Mouse (Mus musculus): ENCODE measurements around the gene Cyp2d40.
A peak's percentile ranks its signal among the peaks of the same experiment; 100 is the strongest.
"Not testable (repeated sequence)": the region's sequence is repeated elsewhere in the genome, so short reads cannot be mapped to it uniquely, and the experiment has no call there.

Gene Cyp2d40

GRCm38 (mm10) chr15:82763631-82764420, at the start of gene Cyp2d40:
Gene Cyp2d40 (minus strand): TSS chr15:82764183.
- no peak for DNase-seq (ENCODE audit: low read depth, low spot score)

- DNase-seq (ENCODE audit: low read depth, low spot score), result no peak
Measured at GRCm38 (mm10) chr15:82810556-82810955, 46.6 kb upstream of the Cyp2d40 start.

DNA sequence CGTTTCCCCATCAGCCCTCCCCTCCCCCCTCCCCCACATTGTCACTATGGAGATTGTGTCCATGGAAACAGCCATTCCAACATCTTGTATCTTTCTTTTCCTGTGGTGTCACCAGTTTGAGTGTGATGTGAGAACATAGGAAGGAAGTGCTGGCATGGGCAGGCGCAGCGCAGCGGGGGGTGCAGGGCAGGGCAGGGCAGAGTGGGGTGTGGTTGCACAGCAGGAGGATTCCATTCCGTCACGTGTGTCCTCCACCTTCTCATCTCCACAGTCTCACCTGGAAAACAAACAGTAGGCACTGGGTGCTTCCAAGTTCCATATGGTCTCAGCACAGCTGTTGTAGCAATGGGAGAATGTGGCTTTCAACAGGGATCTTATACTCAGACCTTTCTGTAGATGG, 45.5 kb upstream of the Cyp2d40 start:
- DNase-seq (ENCODE audit: low read depth, low spot score), result no peak

- no peak for DNase-seq (ENCODE audit: low read depth, low spot score)
Measured at GRCm38 (mm10) chr15:82806969-82807763, 43.2 kb upstream of the Cyp2d40 start.

GRCm38 (mm10) chr15:82804708-82805639, 41.0 kb upstream of the Cyp2d40 start:
- peak; percentile 40 for DNase-seq (ENCODE audit: low read depth, low spot score)

- DNase-seq (ENCODE audit: low read depth, low spot score), result no peak
Measured at GRCm38 (mm10) chr15:82795936-82796440, 32.0 kb upstream of the Cyp2d40 start.

DNA sequence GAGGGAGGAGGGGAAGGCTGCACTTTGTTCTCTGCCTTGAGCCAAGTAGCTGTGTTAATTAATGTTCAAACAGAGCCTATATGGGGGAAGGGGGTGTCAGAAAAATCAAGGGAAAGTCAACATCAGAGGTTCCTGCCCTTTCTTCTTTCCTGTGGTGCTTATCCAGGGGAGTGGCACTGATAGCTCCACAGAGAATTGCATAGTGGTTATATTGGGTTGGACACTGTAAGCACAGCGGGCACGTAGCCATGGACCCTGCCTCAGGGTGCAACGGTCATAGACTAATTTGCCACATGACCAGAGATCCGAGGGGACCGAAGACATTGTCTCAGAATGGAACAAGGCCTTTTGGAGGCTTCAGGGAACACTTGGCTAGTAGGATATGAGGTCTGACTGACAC, 30.3 kb upstream of the Cyp2d40 start, which contains the start of gene Cyp2d26:
TSS of gene Cyp2d26 (minus strand) at position 18 of the 400 bp plus-strand sequence.
- DNase-seq (ENCODE audit: low read depth, low spot score), result no peak

- no peak for DNase-seq (ENCODE audit: low read depth, low spot score)
Measured at GRCm38 (mm10) chr15:82793868-82794267, 29.9 kb upstream of the Cyp2d40 start.

DNA sequence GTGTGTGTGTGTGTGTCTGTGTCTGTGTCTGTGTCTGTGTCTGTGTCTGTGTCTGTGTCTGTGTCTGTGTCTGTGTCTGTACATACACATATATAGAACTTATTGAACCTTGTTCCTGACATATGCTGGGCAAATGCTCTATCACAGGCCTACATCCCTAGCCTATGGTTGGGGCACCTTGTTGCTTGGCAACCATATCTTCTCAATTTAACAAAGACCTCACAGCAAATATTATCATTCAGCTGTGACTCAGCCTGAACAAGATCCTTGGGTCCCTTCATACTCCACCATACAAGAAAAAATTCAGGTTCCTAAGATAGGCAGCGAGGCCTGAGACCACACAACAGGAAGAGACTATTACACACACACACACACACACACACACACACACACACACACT, 29.5 kb upstream of the Cyp2d40 start:
- DNase-seq (ENCODE audit: low read depth, low spot score), result no peak

GRCm38 (mm10) chr15:82792566-82792965, 28.6 kb upstream of the Cyp2d40 start:
- DNase-seq (ENCODE audit: low read depth, low spot score), result no peak

- DNase-seq (ENCODE audit: low read depth, low spot score), result no peak
Measured at GRCm38 (mm10) chr15:82784581-82784980, 20.6 kb upstream of the Cyp2d40 start.

DNA sequence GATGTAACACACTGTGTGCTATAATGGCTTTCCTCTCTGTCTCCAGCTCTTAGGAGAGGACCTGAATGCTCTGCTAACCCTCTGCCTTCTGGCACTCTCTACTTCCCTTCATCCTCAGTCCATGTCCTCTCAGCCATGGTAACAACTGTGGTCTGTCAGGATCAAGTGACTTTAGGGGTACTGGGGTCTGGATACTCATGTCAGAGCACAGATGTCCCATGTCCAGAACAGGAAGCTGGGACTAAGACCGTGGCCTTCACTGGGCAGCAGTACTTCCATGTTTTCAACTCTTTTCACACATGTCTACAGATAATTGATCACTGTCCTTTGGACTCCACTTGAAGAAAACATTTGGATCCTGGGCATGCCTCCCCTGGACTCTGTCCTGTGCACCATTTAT, 19.8 kb upstream of the Cyp2d40 start:
- DNase-seq (ENCODE audit: low read depth, low spot score), result no peak

DNA sequence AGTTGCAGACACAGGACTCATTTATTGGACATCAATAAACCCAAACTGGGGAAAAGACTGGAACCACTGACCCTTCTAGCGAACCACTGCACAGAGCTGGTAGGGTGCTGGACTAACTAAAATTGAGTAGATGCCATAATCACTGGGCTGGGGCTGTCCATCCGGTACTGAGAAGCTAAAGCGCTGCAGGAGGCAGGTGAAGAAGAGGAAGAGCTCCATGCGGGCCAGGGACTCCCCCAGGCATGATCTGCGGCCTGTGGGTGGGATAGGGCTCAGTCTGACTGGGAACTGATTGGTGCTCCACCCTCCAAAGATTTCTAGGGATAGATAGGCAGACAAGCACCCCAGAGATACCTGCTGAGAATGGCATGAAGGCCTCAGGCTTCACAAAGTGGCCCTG, 13.9 kb upstream of the Cyp2d40 start:
- not testable (repeated sequence) for DNase-seq (ENCODE audit: low read depth, low spot score)

DNA sequence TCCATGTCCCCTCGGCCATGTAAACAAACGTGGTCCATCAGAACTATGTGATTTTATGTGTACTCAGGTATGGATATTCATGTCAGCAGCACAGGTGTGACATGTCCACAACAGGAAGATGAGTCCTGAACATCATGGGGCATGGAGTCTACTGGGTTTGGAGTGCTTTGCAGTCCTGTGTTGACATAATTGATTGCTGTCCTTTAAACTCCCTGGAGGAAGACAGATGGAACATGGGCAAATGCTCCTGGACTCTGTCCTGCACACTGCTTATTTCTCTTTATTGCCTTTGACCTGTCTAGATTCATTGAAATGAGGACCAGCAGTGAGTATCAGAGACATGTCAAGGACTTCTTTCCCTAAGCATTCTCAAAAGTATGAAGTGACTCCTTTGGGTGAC, 2.0 kb upstream of the Cyp2d40 start:
- DNase-seq (ENCODE audit: low read depth, low spot score), result no peak

DNA sequence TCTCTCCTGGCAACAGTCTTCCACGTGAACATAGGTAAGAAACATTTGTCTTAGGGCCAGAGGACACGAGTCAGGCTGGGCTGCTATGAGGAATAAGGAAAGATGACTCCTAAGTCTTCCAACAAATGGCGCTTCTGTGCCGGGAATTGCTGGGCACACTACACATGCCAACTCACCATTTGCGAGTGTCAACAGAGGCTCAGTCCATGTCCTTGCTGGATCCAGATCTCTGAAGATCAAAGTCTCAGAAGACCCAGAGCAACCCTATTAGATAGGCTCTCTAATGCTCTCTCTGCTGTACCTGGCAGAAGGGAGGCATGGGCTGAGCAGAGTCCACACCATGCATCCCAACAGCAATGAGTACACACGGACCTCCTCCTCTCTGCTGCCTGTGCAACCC, 898 bp upstream of the Cyp2d40 start:
- no peak for DNase-seq (ENCODE audit: low read depth, low spot score)

DNA sequence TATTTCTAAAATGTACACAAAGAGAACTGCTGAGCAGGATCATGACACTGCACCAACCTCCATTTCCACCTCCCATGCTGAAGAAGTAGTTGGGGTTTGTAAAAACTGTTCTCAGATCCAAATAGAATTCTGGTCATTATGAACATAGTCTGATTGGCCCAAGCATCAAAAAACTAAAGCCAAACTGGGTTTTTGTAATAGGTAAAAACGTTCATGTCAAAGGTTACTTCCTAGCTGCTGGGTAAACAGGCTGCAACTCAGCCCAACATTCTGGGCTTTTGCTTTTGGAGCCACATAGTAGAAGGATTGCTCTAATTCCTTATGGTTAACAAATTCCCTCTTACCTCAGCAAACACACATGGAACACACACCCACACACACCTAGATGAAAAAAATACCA, 15.8 kb downstream of the Cyp2d40 start:
- no peak for DNase-seq (ENCODE audit: low read depth, low spot score)

- DNase-seq (ENCODE audit: low read depth, low spot score), result no peak
Measured at GRCm38 (mm10) chr15:82747516-82747915, 16.5 kb downstream of the Cyp2d40 start.

- DNase-seq (ENCODE audit: low read depth, low spot score), result not testable (repeated sequence)
Measured at GRCm38 (mm10) chr15:82733331-82733925, 30.6 kb downstream of the Cyp2d40 start.
